ENCODE assay signal across 9 mouse cellular contexts in the genomic region with DNA sequence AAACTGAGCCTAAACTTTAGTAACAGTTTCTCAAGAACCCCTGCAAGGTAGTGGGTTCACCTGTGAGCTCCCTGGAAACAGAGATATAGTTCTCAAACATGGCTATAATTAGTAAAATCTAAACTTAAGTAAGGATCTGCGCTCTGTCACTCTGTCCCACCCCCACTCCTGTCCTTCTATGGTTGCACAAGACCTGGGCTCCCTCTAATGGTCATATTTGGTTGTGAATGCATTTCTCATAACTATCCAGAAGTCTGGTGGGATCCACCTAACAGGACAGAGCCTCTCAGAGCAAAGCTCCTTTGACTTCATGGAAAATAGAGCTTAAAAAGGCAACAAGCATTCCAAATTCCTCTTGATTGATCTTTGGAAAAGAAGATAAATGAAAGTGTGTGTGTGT. TPM values are rescaled to one million over a fixed set of nuclear protein-coding genes. Genes with fewer than 3 reads are reported as not detected.
DNase-seq lines count a peak whose midpoint lies in the region; ATAC-seq lines count a peak whose summit lies in the region.
"Had no signal": no experiment of that assay in that cellular context is flagged by ENCODE, and none has a peak within 500 bp of the region (broad histone marks: within the 10 kb centered on the region; RNA-seq: fewer than 3 reads in every experiment).

No protein-coding gene starts in this region.

- no peak overlapping the region for H3K4me3 ChIP-seq in heart, embryonic 11.5 days (ENCODE audit: low read depth, low read length)
- H3K4me3 ChIP-seq in stomach, embryonic 16.5 days (replicated peaks; ENCODE audit: low read length): no peak overlapping the region
- H3K4me3 ChIP-seq: hindbrain, embryonic 15.5 days had no signal

- no peaks in the 10 kb centered on the region for H3K36me3 ChIP-seq in heart, embryonic 11.5 days (ENCODE audit: control insufficient read depth, insufficient read depth, low read length)
- no peaks in the 10 kb centered on the region for H3K36me3 ChIP-seq in stomach, embryonic 16.5 days (ENCODE audit: control insufficient read depth, insufficient read depth, low read length)
- H3K36me3 ChIP-seq: hindbrain, embryonic 15.5 days had no signal

- DNase-seq in kidney, adult 9 months: peak; percentile 6
- no peak for DNase-seq in kidney, adult 11 months
- DNase-seq in right cerebral cortex, adult 2 months (ENCODE audit: low spot score in 2 of 2): peak; percentile 11 to 40
- DNase-seq in right cerebral cortex, postnatal 25 days: no peak
- no peak for DNase-seq in thymus, postnatal 36 days
- DNase-seq in B cell, adult 2 months: no peak

- H3K27me3 ChIP-seq in heart, embryonic 11.5 days (ENCODE audit: control insufficient read depth, insufficient read depth, low read length): no peaks in the 10 kb centered on the region
- H3K27me3 ChIP-seq in stomach, embryonic 16.5 days (ENCODE audit: control insufficient read depth, insufficient read depth, low read length): no peaks in the 10 kb centered on the region
- H3K27me3 ChIP-seq: hindbrain, embryonic 15.5 days had no signal

- H3K9me3 ChIP-seq in heart, embryonic 11.5 days (replicated peaks; ENCODE audit: control insufficient read depth, low read length): no peaks in the 10 kb centered on the region
- H3K9me3 ChIP-seq in stomach, embryonic 16.5 days (replicated peaks; ENCODE audit: control insufficient read depth, low read length): no peaks in the 10 kb centered on the region
- H3K9me3 ChIP-seq: hindbrain, embryonic 15.5 days had no signal

- no peak overlapping the region for H3K27ac ChIP-seq in heart, embryonic 11.5 days (ENCODE audit: low read depth, low read length)
- H3K27ac ChIP-seq in stomach, embryonic 16.5 days (ENCODE audit: low read length): no peak overlapping the region
- H3K27ac ChIP-seq: hindbrain, embryonic 15.5 days had no signal

- H3K9ac ChIP-seq in heart, embryonic 11.5 days (ENCODE audit: low read depth, low read length): no peak overlapping the region
- no peak overlapping the region for H3K9ac ChIP-seq in stomach, embryonic 16.5 days (ENCODE audit: low read length)
- H3K9ac ChIP-seq: hindbrain, embryonic 15.5 days had no signal

- no peak for ATAC-seq in heart, embryonic 11.5 days (replicated peaks; ENCODE audit: insufficient number of reproducible peaks, low FRiP score, low TSS enrichment)
- ATAC-seq in stomach, embryonic 16.5 days (ENCODE audit: insufficient read depth, low FRiP score): peak; percentile 44; the same call in 1 of the 2 replicates

- H3K4me1 ChIP-seq in heart, embryonic 11.5 days (ENCODE audit: control insufficient read depth, insufficient read depth, low read length): no peaks in the 10 kb centered on the region
- no peaks in the 10 kb centered on the region for H3K4me1 ChIP-seq in stomach, embryonic 16.5 days (ENCODE audit: control insufficient read depth, insufficient read depth, low read length)
- H3K4me1 ChIP-seq: hindbrain, embryonic 15.5 days had no signal

- WGBS in heart, embryonic 11.5 days (ENCODE audit: insufficient replicate concordance): 62% methylated on average over 1 of the region's 1 CpGs
- 72% methylated on average over 1 of the region's 1 CpGs for WGBS in stomach, embryonic 16.5 days

- H3K4me2 ChIP-seq in heart, embryonic 11.5 days: peak overlapping the region; percentile 31
- H3K4me2 ChIP-seq in stomach, embryonic 16.5 days (ENCODE audit: low read depth, low read length): no peak overlapping the region
- H3K4me2 ChIP-seq: hindbrain, embryonic 15.5 days had no signal

RNA-seq across cellular contexts. Expression of gene Hephl1, which starts 57.8 kb away (rescaled TPM):
- not detected in 2 replicates for polyA plus RNA-seq in heart, embryonic 11.5 days (2014; fragmentation: Nextera tagmentation; extraction: Ambion mirVana)
- 0.05 TPM in 1 of 2 replicates, not detected in the other for polyA plus RNA-seq in stomach, embryonic 16.5 days (2015; fragmentation: Nextera tagmentation; extraction: Ambion mirVana)
- polyA plus RNA-seq: hindbrain, embryonic 15.5 days had no signal

Comparison
In these comparisons a context has a peak if more than half of its experiments do, and no peak if none do; other contexts are left out.
1. DNase-seq: peak in kidney, adult 9 months (single experiment) and right cerebral cortex, adult 2 months (2 of 2); none in kidney, adult 11 months (single experiment), right cerebral cortex, postnatal 25 days (single experiment), thymus, postnatal 36 days (0 of 2) and B cell, adult 2 months (0 of 2).